Mouse (Mus musculus) v-Abl transformed pro-B cells (cell line): ENCODE results near the gene Wars.

Experiments used
- in situ Hi-C, 2 experiments: fragments of 400-800 bp; cut with MboI; formaldehyde crosslinking; loops; one replicate each; pipeline ENCODE4 v1.15.1; 2025; ENCODE audit not compliant: unreplicated experiment in 2 of 2

Gene Wars

GRCm38 (mm10) chr12:108893715-108894431 is at the start of gene Wars:
Gene Wars, minus strand, starts transcription at chr12:108894174.
- in situ Hi-C loops: loop anchor here (10.0 to 25.0 kb wide), 3 partner anchors 89 to 707 kb away; partner anchors contain the start of genes Ccnk (in 1 of the 2) and Setd3 (in 1 of the 2)

- in situ Hi-C loops: loop anchor here (5.0 kb wide), 1 partner anchor 35 kb away; no protein-coding TSS in a partner anchor
These were observed 48.4 kb upstream of the Wars start for GRCm38 (mm10) chr12:108942203-108942923.

- in situ Hi-C loops: loop anchor here (5.0 kb wide), 1 partner anchor 34 kb away; no protein-coding TSS in a partner anchor
These were observed 47.3 kb upstream of the Wars start for GRCm38 (mm10) chr12:108941282-108941681.

- in situ Hi-C loops: loop anchor here (5.0 kb wide), 1 partner anchor 33 kb away; no protein-coding TSS in a partner anchor
These were observed 46.3 kb upstream of the Wars start for GRCm38 (mm10) chr12:108940255-108940654.

GRCm38 (mm10) chr12:108939317-108939716 is 45.3 kb upstream of the Wars start:
- in situ Hi-C loops: no loop called here

GRCm38 (mm10) chr12:108938844-108939243 is 44.9 kb upstream of the Wars start:
- in situ Hi-C loops: no loop called here

GRCm38 (mm10) chr12:108937506-108937905 is 43.5 kb upstream of the Wars start:
- in situ Hi-C loops: no loop called here

GRCm38 (mm10) chr12:108936834-108937233 is 42.9 kb upstream of the Wars start:
- in situ Hi-C loops: no loop called here

- in situ Hi-C loops: no loop called here
These were observed 40.3 kb upstream of the Wars start for GRCm38 (mm10) chr12:108934231-108934630.

- in situ Hi-C loops: no loop called here
These were observed 38.1 kb upstream of the Wars start for GRCm38 (mm10) chr12:108932113-108932512.

GRCm38 (mm10) chr12:108931341-108932053 is 37.5 kb upstream of the Wars start:
- in situ Hi-C loops: no loop called here

- in situ Hi-C loops: no loop called here
These were observed 35.5 kb upstream of the Wars start for GRCm38 (mm10) chr12:108929475-108929874.

- in situ Hi-C loops: no loop called here
These were observed 34.3 kb upstream of the Wars start for GRCm38 (mm10) chr12:108928249-108928648.

GRCm38 (mm10) chr12:108926606-108927111 is 32.7 kb upstream of the Wars start:
- in situ Hi-C loops: no loop called here

- in situ Hi-C loops: no loop called here
These were observed 24.8 kb upstream of the Wars start for GRCm38 (mm10) chr12:108918753-108919152.

GRCm38 (mm10) chr12:108917509-108917908 is 23.5 kb upstream of the Wars start:
- in situ Hi-C loops: no loop called here

- in situ Hi-C loops: no loop called here
These were observed 22.6 kb upstream of the Wars start for GRCm38 (mm10) chr12:108916447-108917042.

- in situ Hi-C loops: no loop called here
These were observed 21.9 kb upstream of the Wars start for GRCm38 (mm10) chr12:108915893-108916292.

- in situ Hi-C loops: no loop called here
These were observed 20.9 kb upstream of the Wars start for GRCm38 (mm10) chr12:108914709-108915340.

- in situ Hi-C loops: no loop called here
These were observed 20.2 kb upstream of the Wars start for GRCm38 (mm10) chr12:108914198-108914597.
